Mouse (Mus musculus): ENCODE measurements at regions not wholly inside any gene's neighbourhood (a gene's known extent, or its start where the extent isn't known, plus 50 kb on each side); places are given as distances from the start of the nearest gene placed in this dataset.

GRCm38 (mm10) chr3:51072417-51072816 is 151.8 kb upstream of the Noct start:
- H3K27me3 ChIP-seq (ENCODE audit: insufficient read depth, low read length): no peaks in the 10 kb centered on the region
- 46% methylated on average over 10 of the region's 10 CpGs for WGBS
- H3K27ac ChIP-seq (ENCODE audit: low read depth): no peak overlapping the region
- H3K4me2 ChIP-seq: no peak overlapping the region
- no peak for TF ChIP-seq CTCF (IDR thresholded peaks at IDR 0.05; ENCODE audit: low read depth)
- H3K36me3 ChIP-seq (ENCODE audit: insufficient read depth): no peaks in the 10 kb centered on the region
- H3K9me3 ChIP-seq (ENCODE audit: low read depth, low read length): no peaks in the 10 kb centered on the region
- ATAC-seq (ENCODE audit: insufficient read depth): peak; percentile 29; the same call in 1 of the 2 replicates
- no peak for DNase-seq
- H3K9ac ChIP-seq: no peak overlapping the region
- no peak overlapping the region for H3K4me3 ChIP-seq (ENCODE audit: low read depth, low read length)
- peaks cover 24% of the 10 kb centered on the region for H3K4me1 ChIP-seq (ENCODE audit: insufficient read depth)

DNA sequence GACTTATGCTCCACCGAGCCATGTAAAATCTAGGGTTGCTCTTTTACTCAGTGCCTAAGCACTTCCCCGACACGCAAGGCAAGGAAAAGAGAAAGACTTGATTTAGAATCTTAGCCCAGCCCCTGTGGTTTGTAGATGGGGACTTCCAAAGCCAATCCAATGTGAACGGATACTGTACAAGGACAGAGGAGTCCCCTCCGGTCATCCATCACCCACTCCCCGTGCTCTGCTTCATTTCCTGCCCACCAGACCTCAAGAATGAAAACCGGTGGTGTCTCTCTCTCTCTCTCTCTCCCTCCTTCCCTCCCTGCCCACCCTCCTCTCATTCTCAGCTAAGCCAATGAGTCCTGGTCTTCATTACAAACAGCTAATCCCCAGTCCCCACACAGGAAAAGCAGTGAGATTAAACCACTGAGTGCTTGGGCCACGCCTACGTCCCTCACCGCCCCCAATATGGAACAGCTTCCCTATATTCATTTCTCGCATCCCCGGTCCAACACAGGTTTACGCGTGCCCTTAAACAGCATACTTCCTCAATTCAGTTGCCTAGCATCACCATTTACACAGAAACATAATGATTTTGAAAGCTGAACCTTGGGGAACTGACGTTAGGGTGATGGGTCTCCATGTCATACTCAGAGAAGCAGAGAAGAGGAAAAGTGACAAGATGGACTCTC is 151.1 kb upstream of the Noct start:
- no peak overlapping the region for H3K9ac ChIP-seq
- no peaks in the 10 kb centered on the region for H3K9me3 ChIP-seq (ENCODE audit: low read depth, low read length)
- WGBS: 77% methylated on average over 15 of the region's 15 CpGs
- TF ChIP-seq CTCF (IDR thresholded peaks at IDR 0.05; ENCODE audit: low read depth): no peak
- peaks cover 26% of the 10 kb centered on the region for H3K4me1 ChIP-seq (ENCODE audit: insufficient read depth)
- DNase-seq (no peak), ATAC-seq (ENCODE audit: insufficient read depth) (no peak)
- no peak overlapping the region for H3K4me2 ChIP-seq
- H3K36me3 ChIP-seq (ENCODE audit: insufficient read depth): no peaks in the 10 kb centered on the region
- H3K27ac ChIP-seq (ENCODE audit: low read depth): peak overlapping the region; percentile 62; the same call in 1 of the 2 replicates
- H3K27me3 ChIP-seq (ENCODE audit: insufficient read depth, low read length): no peaks in the 10 kb centered on the region
- H3K4me3 ChIP-seq (ENCODE audit: low read depth, low read length): no peak overlapping the region

DNA sequence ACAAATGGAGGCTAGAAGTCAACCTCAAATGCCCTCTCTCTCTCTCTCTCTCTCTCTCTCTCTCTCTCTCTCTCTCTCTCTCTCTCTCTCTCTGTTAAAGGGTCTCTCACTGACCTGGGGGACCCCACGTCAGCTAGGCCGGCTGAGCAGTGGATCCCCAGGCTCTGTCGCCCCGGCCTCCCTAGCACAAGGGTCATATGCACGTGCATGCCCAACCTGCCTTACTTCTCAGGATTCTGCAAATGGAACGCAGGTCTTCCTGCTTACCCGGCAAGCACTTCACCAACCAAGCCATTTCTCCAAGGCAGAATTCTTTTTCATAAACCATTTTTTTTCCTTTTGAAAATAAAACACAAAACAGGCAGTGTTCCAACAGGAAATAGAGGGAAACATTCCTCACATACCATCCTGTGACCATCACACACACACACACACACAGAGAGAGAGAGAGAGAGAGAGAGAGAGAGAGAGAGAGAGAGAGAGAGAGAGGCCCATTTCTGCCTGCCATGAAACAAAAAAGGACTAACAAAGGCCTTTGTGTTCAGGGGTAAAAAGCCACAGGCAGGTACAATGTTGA is 150.4 kb upstream of the Noct start:
- DNase-seq: peak; percentile 86

DNA sequence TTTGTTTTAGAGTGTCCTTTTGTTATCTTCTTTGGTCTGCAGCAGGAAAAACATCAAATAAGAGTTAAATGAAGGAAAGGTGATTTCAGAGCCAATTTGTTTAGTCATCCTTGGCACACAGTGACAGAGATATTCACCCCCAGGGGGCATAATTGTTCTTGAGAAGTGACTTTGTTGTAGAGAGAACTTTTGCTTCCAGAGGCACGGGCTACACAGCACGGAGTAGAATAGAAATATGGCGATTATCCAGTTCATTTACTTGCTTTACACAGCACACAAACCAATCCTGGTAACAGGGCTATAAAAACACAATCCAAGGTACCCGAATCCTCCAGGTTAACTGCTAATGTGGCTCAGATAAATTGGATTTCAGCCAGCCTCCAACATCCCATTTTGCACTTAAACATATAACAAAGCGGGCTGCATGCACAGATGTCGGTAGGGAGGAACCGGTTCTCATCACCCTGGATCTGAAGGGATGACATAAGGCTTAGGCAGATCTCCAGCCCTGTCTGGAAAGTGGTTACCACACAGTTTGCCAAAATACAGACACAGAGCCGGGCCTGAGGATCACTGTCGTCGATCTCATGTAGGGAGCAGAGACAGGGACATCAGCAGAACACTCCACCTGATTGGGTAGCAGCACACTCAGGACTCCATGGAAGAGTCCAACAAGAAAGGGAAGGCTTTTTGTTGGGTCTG is 148.9 kb upstream of the Noct start:
- no peak for DNase-seq
- TF ChIP-seq CTCF (IDR thresholded peaks at IDR 0.05; ENCODE audit: low read depth): no peak
- no peak overlapping the region for H3K4me3 ChIP-seq (ENCODE audit: low read depth, low read length)
- no peaks in the 10 kb centered on the region for H3K9me3 ChIP-seq (ENCODE audit: low read depth, low read length)
- H3K4me1 ChIP-seq (ENCODE audit: insufficient read depth): peaks cover 26% of the 10 kb centered on the region
- no peak overlapping the region for H3K4me2 ChIP-seq
- no peak for ATAC-seq (ENCODE audit: insufficient read depth)
- no peaks in the 10 kb centered on the region for H3K27me3 ChIP-seq (ENCODE audit: insufficient read depth, low read length)
- H3K27ac ChIP-seq (ENCODE audit: low read depth): no peak overlapping the region
- no peaks in the 10 kb centered on the region for H3K36me3 ChIP-seq (ENCODE audit: insufficient read depth)
- 76% methylated on average over 10 of the region's 10 CpGs for WGBS
- no peak overlapping the region for H3K9ac ChIP-seq

More for the DNA sequence above, 150.4 kb upstream of the Noct start:
- H3K9ac ChIP-seq: no peak overlapping the region
- H3K9me3 ChIP-seq (ENCODE audit: low read depth, low read length): no peaks in the 10 kb centered on the region
- WGBS: 35% methylated on average over 7 of the region's 7 CpGs
- no peak overlapping the region for H3K4me2 ChIP-seq
- no peak overlapping the region for H3K4me3 ChIP-seq (ENCODE audit: low read depth, low read length)
- H3K27me3 ChIP-seq (ENCODE audit: insufficient read depth, low read length): no peaks in the 10 kb centered on the region
- no peaks in the 10 kb centered on the region for H3K36me3 ChIP-seq (ENCODE audit: insufficient read depth)
- peaks cover 26% of the 10 kb centered on the region for H3K4me1 ChIP-seq (ENCODE audit: insufficient read depth)
- H3K27ac ChIP-seq (ENCODE audit: low read depth): peak overlapping the region; percentile 77
- TF ChIP-seq CTCF (IDR thresholded peaks at IDR 0.05; ENCODE audit: low read depth): no peak
- peak; percentile 64; the same call in 1 of the 2 replicates for ATAC-seq (ENCODE audit: insufficient read depth)

DNA sequence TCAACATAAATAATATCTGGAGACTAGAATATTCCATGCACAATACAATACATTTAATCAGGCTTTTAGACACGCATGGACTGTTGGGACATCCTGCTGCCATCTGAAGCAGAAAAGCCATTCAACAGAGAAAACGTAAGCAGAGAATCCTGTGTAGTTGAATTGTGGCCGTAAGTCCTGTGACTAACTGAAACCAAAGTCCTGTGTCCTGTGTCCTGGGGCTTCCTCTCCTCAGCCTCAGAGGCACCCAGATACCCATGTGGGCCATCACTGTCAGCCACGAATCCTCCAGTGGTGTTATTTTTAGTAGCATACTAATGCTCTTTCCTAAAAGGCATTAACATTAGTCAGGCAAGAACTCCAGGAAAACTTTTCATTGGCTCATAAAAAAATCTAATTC is 145.8 kb upstream of the Noct start:
- peaks cover 15% of the 10 kb centered on the region for H3K4me1 ChIP-seq (ENCODE audit: insufficient read depth)
- H3K36me3 ChIP-seq (ENCODE audit: insufficient read depth): no peaks in the 10 kb centered on the region
- H3K27ac ChIP-seq (ENCODE audit: low read depth): no peak overlapping the region
- H3K27me3 ChIP-seq (ENCODE audit: insufficient read depth, low read length): no peaks in the 10 kb centered on the region
- no peaks in the 10 kb centered on the region for H3K9me3 ChIP-seq (ENCODE audit: low read depth, low read length)
- no peak for ATAC-seq (ENCODE audit: insufficient read depth)
- no peak overlapping the region for H3K9ac ChIP-seq
- TF ChIP-seq CTCF (IDR thresholded peaks at IDR 0.05; ENCODE audit: low read depth): no peak
- H3K4me2 ChIP-seq: no peak overlapping the region
- H3K4me3 ChIP-seq (ENCODE audit: low read depth, low read length): no peak overlapping the region
- 75% methylated on average over 4 of the region's 4 CpGs for WGBS
- no peak for DNase-seq

- Histone ChIP-seq H3K27me3 (ENCODE audit: insufficient read depth, low read length) (no peaks in the 10 kb centered on the region), H3K4me2 (no peak overlapping the region), H3K9ac (no peak overlapping the region), H3K4me3 (ENCODE audit: low read depth, low read length) (no peak overlapping the region), H3K4me1 (ENCODE audit: insufficient read depth) (peaks cover 2% of the 10 kb centered on the region; the same call in 1 of the 2 replicates), H3K36me3 (ENCODE audit: insufficient read depth) (no peaks in the 10 kb centered on the region), H3K9me3 (ENCODE audit: low read depth, low read length) (no peaks in the 10 kb centered on the region), H3K27ac (ENCODE audit: low read depth) (no peak overlapping the region)
- DNase-seq (no peak), ATAC-seq (ENCODE audit: insufficient read depth) (peak; percentile 14; the same call in 1 of the 2 replicates)
- 17% methylated on average over 3 of the region's 3 CpGs for WGBS
- TF ChIP-seq CTCF (IDR thresholded peaks at IDR 0.05; ENCODE audit: low read depth): no peak
Measured at GRCm38 (mm10) chr3:51080415-51080814, 143.8 kb upstream of the Noct start.

GRCm38 (mm10) chr3:51080855-51081254 is 143.4 kb upstream of the Noct start:
- no peak for TF ChIP-seq CTCF (IDR thresholded peaks at IDR 0.05; ENCODE audit: low read depth)
- Histone ChIP-seq H3K4me1 (ENCODE audit: insufficient read depth) (peaks cover 2% of the 10 kb centered on the region; the same call in 1 of the 2 replicates), H3K27me3 (ENCODE audit: insufficient read depth, low read length) (no peaks in the 10 kb centered on the region), H3K9ac (no peak overlapping the region), H3K9me3 (ENCODE audit: low read depth, low read length) (no peaks in the 10 kb centered on the region), H3K4me2 (no peak overlapping the region), H3K27ac (ENCODE audit: low read depth) (no peak overlapping the region), H3K36me3 (ENCODE audit: insufficient read depth) (no peaks in the 10 kb centered on the region), H3K4me3 (ENCODE audit: low read depth, low read length) (no peak overlapping the region)
- 21% methylated on average over 7 of the region's 7 CpGs for whole genome bisulfite sequencing
- ATAC-seq (ENCODE audit: insufficient read depth): peak; percentile 68; the same call in 1 of the 2 replicates
- peak; percentile 66 for DNase-seq
